Mouse (Mus musculus) forebrain, embryonic 12.5 days (tissue): Measurements from ENCODE around the gene Lyst. TPM values are rescaled to one million over a fixed set of nuclear protein-coding genes. Genes with fewer than 3 reads are reported as not detected.
A peak's percentile ranks its signal among the peaks of the same experiment; 100 is the strongest.

Source experiments
- ATAC-seq: fragments of 200-750 bp; cut with Nextera tagmentation; 2 replicates; pipeline ENCODE4 v1.8.0; 2017; ENCODE audit warnings: moderate TSS enrichment; ENCODE audit not compliant: low FRiP score
- H3K27ac ChIP-seq: fragments of 300-500 bp; sonication (generic); 2 replicates; pipeline ENCODE4 v1.5.1; 2016; ENCODE audit warnings: mild to moderate bottlenecking
- H3K27me3 ChIP-seq: fragments of 300-500 bp; sonication (generic); 2 replicates; pipeline ENCODE4 v1.6.1; 2016; ENCODE audit warnings: mild to moderate bottlenecking
- H3K36me3 ChIP-seq: fragments of 300-500 bp; sonication (generic); replicated peaks from 2 replicates; pipeline ENCODE4 v1.6.1; 2016; ENCODE audit warnings: mild to moderate bottlenecking
- H3K4me1 ChIP-seq: fragments of 300-500 bp; sonication (generic); 2 replicates; pipeline ENCODE4 v1.6.1; 2016
- H3K4me2 ChIP-seq: fragments of 300-500 bp; sonication (generic); 2 replicates; pipeline ENCODE4 v1.6.1; 2016; ENCODE audit warnings: mild to moderate bottlenecking, moderate library complexity
- H3K4me3 ChIP-seq: fragments of 300-500 bp; sonication (generic); replicated peaks from 2 replicates; pipeline ENCODE4 v1.5.1; 2016; ENCODE audit warnings: mild to moderate bottlenecking
- H3K9ac ChIP-seq: fragments of 300-500 bp; sonication (generic); 2 replicates; pipeline ENCODE4 v1.6.1; 2016; ENCODE audit warnings: mild to moderate bottlenecking
- H3K9me3 ChIP-seq: fragments of 300-500 bp; sonication (generic); 2 replicates; pipeline ENCODE4 v1.6.1; 2016
- WGBS: fragments of 180-500 bp; shearing (Covaris S2); methylation state at CpG from one replicate; pipeline ENCODE4 v1.1.7; 2016; 5-methylcytosine and 5-hydroxymethylcytosine counted together
- polyA plus RNA-seq: library from polyadenylated mRNA; unstranded; fragments of >200 nt; fragmentation: Nextera tagmentation; extraction: Ambion mirVana; gene quantifications from 2 replicates; pipeline ENCODE4 v1.2.1, GENCODE M21; 2016

The Lyst gene
- polyA plus RNA-seq, 1 experiment from 2014 or later = 4.6 TPM

DNA sequence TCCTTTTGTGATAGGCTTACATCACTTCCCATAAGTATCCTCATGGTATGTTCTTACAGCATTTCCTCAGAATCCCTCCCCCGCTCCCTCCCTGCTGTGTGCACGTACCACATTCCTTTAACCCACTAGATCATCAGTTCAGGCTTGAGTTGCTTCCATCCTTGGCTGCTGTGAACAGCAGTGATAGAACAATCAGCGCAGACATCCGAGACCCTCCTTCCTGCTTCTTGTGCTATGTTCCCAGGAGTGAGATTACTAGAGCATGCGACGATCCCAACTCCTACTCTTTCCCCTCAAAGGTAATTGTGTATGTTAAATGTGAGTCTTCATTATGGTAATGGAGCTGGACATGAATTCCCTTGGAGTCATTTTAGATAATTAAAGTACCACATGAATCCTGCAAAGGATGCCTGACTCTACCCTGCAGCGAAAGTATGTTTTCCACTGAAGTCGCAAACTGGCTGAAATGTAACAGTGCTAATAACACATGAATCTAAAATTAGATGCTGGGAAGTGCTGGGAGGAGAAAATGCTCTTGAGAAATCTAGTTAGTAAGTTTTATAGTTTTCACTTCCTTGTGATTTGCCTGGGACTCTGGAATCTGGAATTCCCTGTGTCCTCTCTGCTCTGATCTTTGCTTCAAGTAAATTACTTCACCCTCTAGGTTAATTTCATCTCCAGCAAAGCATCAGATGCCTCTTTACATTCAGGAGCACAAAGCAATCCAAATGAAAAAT is 13.6 kb upstream of the Lyst start:
- Histone ChIP-seq H3K27me3 (no peaks in the 10 kb centered on the region), H3K4me3 (no peak overlapping the region), H3K9ac (no peak overlapping the region), H3K9me3 (no peaks in the 10 kb centered on the region), H3K4me1 (peaks cover 4% of the 10 kb centered on the region; the same call in 1 of the 2 replicates), H3K36me3 (no peaks in the 10 kb centered on the region), H3K27ac (no peak overlapping the region), H3K4me2 (no peak overlapping the region)
- WGBS = 56% methylated on average over 8 of the region's 8 CpGs
- ATAC-seq = 0 out of 2 replicates have a peak, but pooled peaks have one; percentile 33

DNA sequence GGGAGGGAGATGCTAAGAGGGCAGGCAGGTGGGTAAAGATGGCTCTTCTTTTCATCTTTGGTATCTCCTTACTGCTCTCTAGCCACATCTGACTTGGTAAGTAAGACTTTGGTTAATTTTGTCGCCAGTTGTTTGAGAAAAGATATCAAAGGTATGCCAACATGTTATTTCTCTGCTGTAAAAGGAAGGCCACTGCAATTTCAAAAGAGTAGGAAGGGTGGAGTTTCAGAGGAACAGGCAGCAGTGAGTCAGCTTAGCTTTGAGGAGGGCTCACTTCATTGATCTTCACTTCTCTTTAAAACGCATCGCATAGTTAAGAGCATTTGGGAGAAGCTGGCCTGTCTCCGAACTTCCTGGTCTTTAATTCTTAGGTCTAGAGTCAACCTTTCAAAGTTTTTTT is 8.2 kb upstream of the Lyst start:
- Histone ChIP-seq H3K9ac (no peak overlapping the region), H3K4me3 (no peak overlapping the region), H3K27ac (no peak overlapping the region), H3K9me3 (no peaks in the 10 kb centered on the region), H3K4me2 (no peak overlapping the region), H3K36me3 (no peaks in the 10 kb centered on the region), H3K27me3 (no peaks in the 10 kb centered on the region), H3K4me1 (no peaks in the 10 kb centered on the region)
- 82% methylated on average over 4 of the region's 4 CpGs for WGBS
- ATAC-seq = no peak

DNA sequence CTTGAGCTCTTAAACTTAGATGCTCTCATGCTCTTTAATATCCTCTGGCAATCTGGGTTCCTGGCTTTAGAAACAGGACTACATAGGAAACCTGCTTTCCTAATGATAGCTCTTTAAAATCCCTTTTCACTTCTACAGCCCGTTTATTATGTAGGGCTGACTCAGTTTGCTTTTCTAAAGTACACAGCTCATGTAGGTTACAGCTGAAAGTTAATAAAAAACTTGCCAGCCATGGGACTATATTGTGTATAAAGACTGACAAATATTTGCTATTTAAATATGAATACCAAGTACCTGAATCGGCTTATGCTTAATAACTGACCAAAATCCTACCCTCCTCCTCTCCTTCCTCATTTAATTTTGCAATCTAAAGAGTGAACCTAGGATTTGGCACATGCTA is 6.7 kb upstream of the Lyst start:
- WGBS = 57% methylated on average over 2 of the region's 2 CpGs
- H3K27me3 ChIP-seq = no peaks in the 10 kb centered on the region
- no peak overlapping the region for H3K4me3 ChIP-seq
- ATAC-seq = no peak
- no peak overlapping the region for H3K27ac ChIP-seq
- H3K9me3 ChIP-seq = no peaks in the 10 kb centered on the region
- H3K9ac ChIP-seq = no peak overlapping the region
- H3K36me3 ChIP-seq = no peaks in the 10 kb centered on the region
- no peak overlapping the region for H3K4me2 ChIP-seq
- H3K4me1 ChIP-seq = no peaks in the 10 kb centered on the region

DNA sequence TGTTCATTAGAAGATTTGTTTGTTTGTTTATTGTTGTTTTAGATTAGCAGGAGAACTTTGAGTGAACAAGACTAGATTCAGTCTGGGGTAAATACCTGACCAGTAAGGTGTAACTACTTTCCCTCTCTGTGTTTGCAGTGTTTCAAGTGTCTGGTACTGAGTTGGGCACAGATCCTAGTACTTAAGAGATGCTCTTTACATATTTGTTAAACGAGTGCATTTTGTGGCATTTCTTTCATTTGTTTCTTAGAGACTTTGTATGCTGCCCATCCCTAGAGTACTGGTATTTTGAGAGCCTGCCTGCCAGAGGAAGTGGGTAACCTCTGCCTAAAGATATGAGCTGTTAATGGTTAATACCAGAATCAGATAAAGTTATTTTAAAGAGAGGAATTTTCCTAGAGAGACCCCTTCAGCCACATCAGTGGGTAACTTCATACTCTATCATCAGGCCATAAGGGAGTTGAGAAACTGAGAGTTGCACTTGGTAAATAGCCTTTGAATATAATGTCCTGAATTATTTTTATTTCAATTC is 2.5 kb upstream of the Lyst start:
- ATAC-seq = no peak
- H3K27me3 ChIP-seq = no peaks in the 10 kb centered on the region
- no peak overlapping the region for H3K27ac ChIP-seq
- no peak overlapping the region for H3K4me2 ChIP-seq
- H3K9ac ChIP-seq = no peak overlapping the region
- no peak overlapping the region for H3K4me3 ChIP-seq
- peaks cover 5% of the 10 kb centered on the region; the same call in 1 of the 2 replicates for H3K4me1 ChIP-seq
- 91% methylated on average over 1 of the region's 1 CpGs for WGBS
- H3K9me3 ChIP-seq = no peaks in the 10 kb centered on the region
- H3K36me3 ChIP-seq = no peaks in the 10 kb centered on the region

DNA sequence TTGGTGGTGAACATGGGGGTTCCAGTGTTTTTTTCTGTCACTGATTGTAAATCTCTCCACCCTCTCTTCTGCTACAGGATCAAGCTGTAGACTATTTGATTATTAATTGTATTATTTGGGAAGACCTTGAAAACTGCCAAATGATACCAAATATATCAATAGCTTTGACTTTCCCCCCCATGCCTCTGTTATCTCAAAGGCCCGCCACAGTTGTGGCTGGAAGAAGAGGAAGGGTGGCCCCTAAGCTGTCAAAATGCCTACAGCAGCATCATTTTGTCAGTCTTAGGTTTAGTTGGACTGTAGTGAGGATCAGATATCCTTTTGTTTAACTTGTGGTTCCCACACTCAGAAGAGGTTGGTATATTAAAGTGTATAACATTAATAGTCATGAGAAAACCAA is 1.7 kb upstream of the Lyst start:
- ATAC-seq = no peak
- WGBS = 85% methylated on average over 1 of the region's 1 CpGs
- no peak overlapping the region for H3K9ac ChIP-seq
- no peak overlapping the region for H3K4me3 ChIP-seq
- H3K36me3 ChIP-seq = no peaks in the 10 kb centered on the region
- H3K4me2 ChIP-seq = no peak overlapping the region
- peaks cover 5% of the 10 kb centered on the region; the same call in 1 of the 2 replicates for H3K4me1 ChIP-seq
- no peak overlapping the region for H3K27ac ChIP-seq
- H3K27me3 ChIP-seq = no peaks in the 10 kb centered on the region
- no peaks in the 10 kb centered on the region for H3K9me3 ChIP-seq

DNA sequence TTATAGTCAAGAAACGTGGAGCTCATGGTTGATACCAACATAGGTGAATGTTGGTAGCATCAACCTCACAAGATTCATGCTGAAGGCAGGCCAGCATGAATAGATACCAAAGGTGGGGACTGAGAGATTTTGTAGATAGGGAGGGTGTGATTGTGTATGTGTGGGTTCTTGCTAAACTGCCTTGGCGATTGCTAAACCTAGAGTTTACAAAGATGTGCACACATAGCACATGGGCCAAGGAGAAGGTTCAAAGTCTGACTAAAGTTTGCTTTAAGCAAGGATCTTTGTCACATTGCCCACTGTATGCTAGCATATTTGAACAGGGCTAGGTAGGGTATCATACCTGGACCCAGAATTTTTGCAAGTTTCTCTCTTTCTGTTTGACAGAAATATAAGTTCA is 1.2 kb upstream of the Lyst start:
- H3K9ac ChIP-seq = no peak overlapping the region
- H3K27me3 ChIP-seq = no peaks in the 10 kb centered on the region
- no peak overlapping the region for H3K27ac ChIP-seq
- peaks cover 5% of the 10 kb centered on the region; the same call in 1 of the 2 replicates for H3K4me1 ChIP-seq
- no peaks in the 10 kb centered on the region for H3K36me3 ChIP-seq
- no peaks in the 10 kb centered on the region for H3K9me3 ChIP-seq
- WGBS = 86% methylated on average over 2 of the region's 2 CpGs
- H3K4me2 ChIP-seq = no peak overlapping the region
- ATAC-seq = no peak
- H3K4me3 ChIP-seq = no peak overlapping the region

DNA sequence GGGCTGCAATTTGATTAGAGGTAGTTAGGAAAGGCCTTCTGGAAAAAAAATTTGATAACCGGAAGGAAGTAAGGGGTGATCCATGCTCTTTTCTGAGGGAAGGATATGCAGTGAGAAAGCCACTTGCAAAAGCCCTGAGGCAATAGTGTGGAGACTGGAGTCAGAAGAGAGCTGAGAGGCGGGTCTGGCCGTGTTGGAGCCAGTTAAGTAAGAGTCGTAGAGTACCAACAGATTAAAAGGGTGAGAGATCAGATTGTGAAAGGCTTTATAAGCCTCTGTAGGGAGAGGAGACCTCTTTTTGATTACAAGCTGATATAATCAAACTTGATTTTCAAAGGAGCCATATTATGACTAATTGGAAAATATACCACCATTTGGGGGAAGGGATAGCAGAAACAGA is 1.7 kb downstream of the Lyst start:
- H3K27ac ChIP-seq = no peak overlapping the region
- H3K4me1 ChIP-seq = peaks cover 5% of the 10 kb centered on the region; the same call in 1 of the 2 replicates
- WGBS = 54% methylated on average over 4 of the region's 4 CpGs
- H3K27me3 ChIP-seq = no peaks in the 10 kb centered on the region
- no peak overlapping the region for H3K4me2 ChIP-seq
- no peak overlapping the region for H3K9ac ChIP-seq
- H3K4me3 ChIP-seq = no peak overlapping the region
- no peaks in the 10 kb centered on the region for H3K9me3 ChIP-seq
- H3K36me3 ChIP-seq = no peaks in the 10 kb centered on the region
- ATAC-seq = no peak

DNA sequence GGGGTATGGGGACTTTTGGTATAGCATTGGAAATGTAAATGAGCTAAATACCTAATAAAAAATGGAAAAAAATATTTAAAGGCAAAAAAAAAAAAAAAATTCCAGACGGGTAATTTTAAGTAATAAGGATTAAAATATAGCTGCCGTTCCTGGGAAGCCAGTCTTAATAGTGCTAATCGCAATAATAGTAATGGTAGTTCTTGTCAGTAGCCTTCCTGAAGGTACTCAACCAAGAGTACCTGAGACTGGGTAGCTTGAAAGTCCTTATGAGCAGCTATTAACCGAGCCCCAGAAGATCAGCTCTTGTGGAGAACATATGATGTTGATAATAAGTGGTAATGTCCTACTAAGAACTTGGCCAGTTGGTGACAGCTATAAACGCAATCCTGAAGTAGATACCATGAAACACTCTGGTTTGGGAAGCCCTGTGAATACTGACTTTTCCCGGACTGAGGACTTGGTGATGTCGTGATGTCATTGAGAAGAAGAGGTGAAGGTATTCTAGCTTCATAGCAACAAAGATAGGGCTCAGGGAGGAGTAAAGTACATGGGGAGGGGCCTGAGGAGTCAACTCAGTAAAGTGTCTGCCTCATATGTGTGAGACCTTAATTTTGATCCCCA is 6.3 kb downstream of the Lyst start:
- Histone ChIP-seq H3K9ac (no peak overlapping the region), H3K9me3 (no peaks in the 10 kb centered on the region), H3K27ac (no peak overlapping the region), H3K4me2 (no peak overlapping the region), H3K36me3 (no peaks in the 10 kb centered on the region), H3K4me1 (no peaks in the 10 kb centered on the region), H3K27me3 (no peaks in the 10 kb centered on the region), H3K4me3 (no peak overlapping the region)
- 93% methylated on average over 7 of the region's 7 CpGs for WGBS
- no peak for ATAC-seq

DNA sequence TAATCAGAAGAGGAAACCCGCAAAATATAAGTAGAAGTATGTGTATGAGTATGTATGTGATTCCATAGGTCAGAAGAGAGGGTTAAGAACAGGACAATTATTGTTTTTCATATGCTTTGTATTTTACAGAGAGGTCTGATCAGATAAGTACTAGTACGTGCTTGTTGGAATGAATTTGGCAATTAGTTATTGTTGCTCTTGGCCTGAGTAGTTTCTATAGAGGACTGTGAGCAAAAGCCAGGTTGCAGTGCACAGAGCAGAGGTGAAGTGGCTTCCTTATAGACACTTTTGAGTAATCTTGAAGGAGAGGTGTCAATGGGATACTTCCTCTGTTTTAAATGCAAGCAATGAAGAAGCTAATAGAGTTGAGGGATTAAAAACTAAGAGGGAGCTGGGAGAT is 7.7 kb downstream of the Lyst start:
- ATAC-seq = no peak
- H3K4me3 ChIP-seq = no peak overlapping the region
- H3K27me3 ChIP-seq = no peaks in the 10 kb centered on the region
- no peaks in the 10 kb centered on the region for H3K9me3 ChIP-seq
- WGBS = 85% methylated on average over 2 of the region's 2 CpGs
- no peaks in the 10 kb centered on the region for H3K4me1 ChIP-seq
- no peaks in the 10 kb centered on the region for H3K36me3 ChIP-seq
- no peak overlapping the region for H3K9ac ChIP-seq
- H3K4me2 ChIP-seq = no peak overlapping the region
- H3K27ac ChIP-seq = no peak overlapping the region

DNA sequence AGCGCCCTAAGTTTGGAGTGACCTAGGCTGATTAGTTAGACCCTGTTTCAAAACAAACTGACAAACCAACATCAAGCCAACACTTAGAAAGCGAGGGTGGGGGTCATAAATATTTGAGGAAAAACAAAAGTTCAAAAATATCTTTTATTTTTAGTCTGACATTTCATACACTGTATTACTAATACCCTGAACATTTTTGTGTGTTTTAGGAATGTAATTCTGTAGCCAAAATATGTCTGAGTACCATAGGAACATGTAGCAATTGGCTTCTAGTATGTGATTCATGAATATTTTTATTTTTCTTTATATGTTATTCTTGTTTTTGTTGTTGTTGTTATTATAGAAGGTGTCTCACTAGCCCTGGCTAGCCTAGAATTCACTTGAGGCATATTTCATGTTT is 11.2 kb downstream of the Lyst start:
- no peak overlapping the region for H3K27ac ChIP-seq
- 89% methylated on average over 2 of the region's 2 CpGs for WGBS
- H3K4me1 ChIP-seq = no peaks in the 10 kb centered on the region
- H3K9me3 ChIP-seq = no peaks in the 10 kb centered on the region
- ATAC-seq = no peak
- H3K36me3 ChIP-seq = no peaks in the 10 kb centered on the region
- no peaks in the 10 kb centered on the region for H3K27me3 ChIP-seq
- H3K9ac ChIP-seq = no peak overlapping the region
- H3K4me3 ChIP-seq = no peak overlapping the region
- H3K4me2 ChIP-seq = no peak overlapping the region

DNA sequence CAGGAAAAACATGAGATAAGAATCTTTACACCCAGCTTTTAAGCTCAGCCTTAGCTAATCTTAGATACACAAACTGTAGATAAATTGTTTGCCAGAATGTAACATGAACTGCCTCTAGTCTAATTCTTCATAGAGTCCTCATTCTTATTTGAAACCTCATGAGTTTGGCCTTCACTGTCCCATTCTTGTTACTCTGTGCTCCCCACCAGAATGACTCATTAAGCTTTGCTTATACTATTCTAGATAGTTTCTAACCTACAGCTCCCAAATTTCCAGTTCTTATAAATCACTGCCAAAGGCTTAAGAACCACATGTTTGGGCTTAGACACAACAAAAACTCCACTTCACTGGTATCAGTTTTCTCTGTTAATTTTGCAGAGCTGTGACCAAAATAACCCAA is 16.0 kb downstream of the Lyst start:
- Histone ChIP-seq H3K36me3 (no peaks in the 10 kb centered on the region), H3K4me2 (no peak overlapping the region), H3K27me3 (no peaks in the 10 kb centered on the region), H3K4me1 (no peaks in the 10 kb centered on the region), H3K9ac (no peak overlapping the region), H3K4me3 (no peak overlapping the region), H3K27ac (no peak overlapping the region), H3K9me3 (no peaks in the 10 kb centered on the region)
- ATAC-seq = no peak

DNA sequence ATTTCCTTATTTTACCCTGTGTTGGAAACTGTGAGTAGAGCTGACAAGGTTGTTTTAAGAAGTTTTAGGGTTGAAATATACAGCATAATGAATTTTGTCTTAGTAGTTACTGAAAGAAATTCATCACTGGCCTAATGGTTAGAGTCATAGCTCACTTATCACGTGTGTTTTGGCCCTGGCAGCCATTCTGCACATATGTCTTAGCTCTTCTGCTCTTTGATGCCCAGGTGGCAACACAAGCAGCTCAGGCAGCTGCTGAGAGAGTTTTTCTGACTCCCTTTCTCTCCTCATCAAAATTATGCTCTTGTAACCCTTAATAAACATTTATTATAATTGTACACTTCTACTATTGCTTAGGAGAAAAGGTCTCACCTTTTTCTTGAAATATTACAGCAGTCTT is 18.1 kb downstream of the Lyst start:
- H3K4me1 ChIP-seq = no peaks in the 10 kb centered on the region
- H3K36me3 ChIP-seq = no peaks in the 10 kb centered on the region
- no peak overlapping the region for H3K9ac ChIP-seq
- no peak for ATAC-seq
- 55% methylated on average over 1 of the region's 1 CpGs for WGBS
- H3K27ac ChIP-seq = no peak overlapping the region
- no peaks in the 10 kb centered on the region for H3K9me3 ChIP-seq
- H3K27me3 ChIP-seq = no peaks in the 10 kb centered on the region
- H3K4me2 ChIP-seq = no peak overlapping the region
- no peak overlapping the region for H3K4me3 ChIP-seq

DNA sequence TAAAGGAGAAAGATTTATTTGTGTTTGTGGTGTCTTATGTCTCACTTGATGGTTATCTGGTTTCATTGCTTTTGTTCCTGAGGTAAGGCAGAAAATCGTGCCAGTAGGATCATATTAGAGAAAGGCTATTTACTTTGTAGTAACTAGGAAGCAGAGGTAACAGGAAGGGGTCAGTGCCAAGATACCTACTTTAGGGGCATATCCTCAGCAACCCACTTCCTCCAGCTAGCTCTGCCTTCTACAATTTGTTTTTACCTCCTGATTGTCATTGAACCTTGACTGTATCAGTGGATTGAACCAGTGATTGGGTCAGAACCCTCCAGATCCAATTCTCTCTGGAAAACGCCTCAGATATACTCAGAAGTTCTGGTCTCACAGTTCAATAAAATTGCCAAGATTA is 19.5 kb downstream of the Lyst start:
- Histone ChIP-seq H3K9ac (no peak overlapping the region), H3K27ac (no peak overlapping the region), H3K27me3 (no peaks in the 10 kb centered on the region), H3K9me3 (no peaks in the 10 kb centered on the region), H3K4me2 (no peak overlapping the region), H3K36me3 (no peaks in the 10 kb centered on the region), H3K4me3 (no peak overlapping the region), H3K4me1 (no peaks in the 10 kb centered on the region)
- WGBS = 90% methylated on average over 2 of the region's 2 CpGs
- no peak for ATAC-seq
